ENCODE assay signal across 26 mouse cellular contexts in the genomic region with DNA sequence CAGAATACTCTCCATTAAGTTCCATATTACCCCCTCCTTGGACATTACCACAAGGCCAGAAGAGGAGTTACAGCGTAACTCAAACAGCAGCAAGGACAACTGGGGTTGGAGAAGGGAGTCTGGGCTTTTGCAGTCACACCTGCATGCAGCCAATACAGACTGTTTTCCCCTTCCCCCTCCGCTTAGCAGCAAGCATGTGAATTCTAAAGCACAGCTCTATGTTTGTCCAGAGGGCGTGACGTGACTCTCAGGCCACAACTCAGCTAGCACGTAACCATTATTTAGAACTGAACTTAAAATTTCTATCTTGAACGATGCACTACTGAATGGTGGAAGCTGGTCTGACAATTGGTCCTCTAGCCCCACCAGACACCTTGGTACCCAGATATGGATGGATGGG. TPM values are rescaled to one million over a fixed set of nuclear protein-coding genes. Genes with fewer than 3 reads are reported as not detected.
DNase-seq lines count a peak whose midpoint lies in the region; ATAC-seq and TF ChIP-seq lines count a peak whose summit lies in the region.
"Had no signal": no experiment of that assay in that cellular context is flagged by ENCODE, and none has a peak within 500 bp of the region (broad histone marks: within the 10 kb centered on the region; RNA-seq: fewer than 3 reads in every experiment).

No protein-coding gene starts in this region.

- DNase-seq in lung, embryonic 14.5 days: no peak
- DNase-seq in lung, adult 18-20 months: no peak
- peak; percentile 45 for DNase-seq in lung, postnatal 0 days (ENCODE audit: low spot score)
- DNase-seq in lung, postnatal 25 days (ENCODE audit: low spot score): no peak
- peak; percentile 57 for DNase-seq in stomach, postnatal 0 days (ENCODE audit: low spot score)
- DNase-seq in right cerebral cortex, postnatal 4 days: no peak
- no peak for DNase-seq in spleen, postnatal 14 days (ENCODE audit: low spot score in 2 of 2)
- DNase-seq: adrenal gland, adult 8-10 months; adrenal gland, postnatal 14 days; adrenal gland, postnatal 36 days; B cell, adult 2 months; cerebellum, adult 11-12 months; cerebellum, adult 2 months; cerebellum, adult 9-10 months; cerebellum, postnatal 10 days; cerebellum, postnatal 25 days had no signal

- 0 out of 2 replicates have a peak overlapping the region, but pooled peaks have one; percentile 2 for H3K27ac ChIP-seq in lung, embryonic 14.5 days (ENCODE audit: low read depth)
- no peak overlapping the region for H3K27ac ChIP-seq in lung, postnatal 0 days (ENCODE audit: low read length)
- H3K27ac ChIP-seq in stomach, embryonic 15.5 days: peak overlapping the region; percentile 54; the same call in 1 of the 2 replicates
- peak overlapping the region; percentile 41; the same call in 1 of the 2 replicates for H3K27ac ChIP-seq in stomach, postnatal 0 days (replicated peaks)
- H3K27ac ChIP-seq: embryonic facial prominence, embryonic 10.5 days; embryonic facial prominence, embryonic 12.5 days; forebrain, embryonic 13.5 days had no signal

- no peak overlapping the region for H3K4me3 ChIP-seq in lung, embryonic 14.5 days (ENCODE audit: low read depth, low read length)
- no peak overlapping the region for H3K4me3 ChIP-seq in lung, postnatal 0 days (ENCODE audit: low read depth, low read length)
- no peak overlapping the region for H3K4me3 ChIP-seq in stomach, embryonic 15.5 days (replicated peaks)
- H3K4me3 ChIP-seq in stomach, postnatal 0 days (ENCODE audit: low read depth, low read length): no peak overlapping the region
- H3K4me3 ChIP-seq: embryonic facial prominence, embryonic 10.5 days; embryonic facial prominence, embryonic 12.5 days; forebrain, embryonic 13.5 days had no signal

- no peaks in the 10 kb centered on the region for H3K36me3 ChIP-seq in lung, embryonic 14.5 days (ENCODE audit: insufficient read depth)
- no peaks in the 10 kb centered on the region for H3K36me3 ChIP-seq in lung, postnatal 0 days (ENCODE audit: insufficient read depth, low read length)
- H3K36me3 ChIP-seq in stomach, embryonic 15.5 days: no peaks in the 10 kb centered on the region
- H3K36me3 ChIP-seq in stomach, postnatal 0 days (ENCODE audit: control insufficient read depth, insufficient read depth, low read length): no peaks in the 10 kb centered on the region
- H3K36me3 ChIP-seq: embryonic facial prominence, embryonic 10.5 days; embryonic facial prominence, embryonic 12.5 days; G1E had no signal

- TF ChIP-seq CTCF in lung, embryonic 14.5 days (IDR thresholded peaks at IDR 0.05; ENCODE audit: low read depth): no peak
- TF ChIP-seq CTCF in lung, postnatal 0 days (IDR thresholded peaks at IDR 0.05): no peak
- TF ChIP-seq CTCF in stomach, postnatal 0 days (IDR thresholded peaks at IDR 0.05; ENCODE audit: low read depth): no peak

- ATAC-seq in lung, embryonic 14.5 days (ENCODE audit: insufficient read depth): no peak
- no peak for ATAC-seq in lung, postnatal 0 days
- 0 out of 2 replicates have a peak, but pooled peaks have one; percentile 25 for ATAC-seq in stomach, embryonic 15.5 days (ENCODE audit: insufficient read depth, low FRiP score, low read depth)
- peak; percentile 47 for ATAC-seq in stomach, postnatal 0 days (ENCODE audit: low FRiP score, low TSS enrichment)
- ATAC-seq: activated CD4-positive, CD25-positive, alpha-beta regulatory T cell, adult 4 months; CD4-positive, CD25-positive, alpha-beta regulatory T cell, adult 4 months; forebrain, embryonic 13.5 days; Patski had no signal

- peaks cover 11% of the 10 kb centered on the region; the same call in 1 of the 2 replicates for H3K4me1 ChIP-seq in lung, embryonic 14.5 days (ENCODE audit: insufficient read depth)
- H3K4me1 ChIP-seq in lung, postnatal 0 days (ENCODE audit: insufficient read depth, low read depth, low read length): no peaks in the 10 kb centered on the region; the same call in 1 of the 2 replicates
- H3K4me1 ChIP-seq in stomach, embryonic 15.5 days: peaks cover 15% of the 10 kb centered on the region
- 0 out of 2 replicates have a peak, but pooled peaks cover 2% of the 10 kb centered on the region for H3K4me1 ChIP-seq in stomach, postnatal 0 days (replicated peaks; ENCODE audit: control insufficient read depth, insufficient read depth)

- no peaks in the 10 kb centered on the region for H3K9me3 ChIP-seq in lung, embryonic 14.5 days (ENCODE audit: low read depth, low read length)
- no peaks in the 10 kb centered on the region for H3K9me3 ChIP-seq in lung, postnatal 0 days (ENCODE audit: low read length)
- no peaks in the 10 kb centered on the region for H3K9me3 ChIP-seq in stomach, embryonic 15.5 days
- no peaks in the 10 kb centered on the region for H3K9me3 ChIP-seq in stomach, postnatal 0 days (ENCODE audit: control insufficient read depth, low read length)
- H3K9me3 ChIP-seq: embryonic facial prominence, embryonic 10.5 days; embryonic facial prominence, embryonic 12.5 days; forebrain, embryonic 13.5 days; G1E had no signal

- H3K9ac ChIP-seq in lung, embryonic 14.5 days: no peak overlapping the region
- no peak overlapping the region for H3K9ac ChIP-seq in lung, postnatal 0 days (replicated peaks; ENCODE audit: low read depth)
- no peak overlapping the region for H3K9ac ChIP-seq in stomach, embryonic 15.5 days
- no peak overlapping the region for H3K9ac ChIP-seq in stomach, postnatal 0 days (ENCODE audit: low read length)
- H3K9ac ChIP-seq: embryonic facial prominence, embryonic 12.5 days; forebrain, embryonic 13.5 days had no signal

- H3K4me2 ChIP-seq in lung, embryonic 14.5 days: no peak overlapping the region
- no peak overlapping the region for H3K4me2 ChIP-seq in lung, postnatal 0 days (replicated peaks; ENCODE audit: low read depth, low read length)
- no peak overlapping the region for H3K4me2 ChIP-seq in stomach, embryonic 15.5 days
- H3K4me2 ChIP-seq in stomach, postnatal 0 days (replicated peaks; ENCODE audit: low read depth): no peak overlapping the region
- H3K4me2 ChIP-seq: embryonic facial prominence, embryonic 12.5 days; forebrain, embryonic 13.5 days had no signal

- 72% methylated on average over 6 of the region's 6 CpGs for WGBS in lung, embryonic 14.5 days
- WGBS in lung, postnatal 0 days: 55% methylated on average over 6 of the region's 6 CpGs
- 77% methylated on average over 6 of the region's 6 CpGs for WGBS in stomach, embryonic 15.5 days
- WGBS in stomach, postnatal 0 days: 67% methylated on average over 6 of the region's 6 CpGs

- TF ChIP-seq EP300 in lung, postnatal 0 days (IDR thresholded peaks at IDR 0.05): no peak
- TF ChIP-seq EP300 in stomach, postnatal 0 days (optimal IDR thresholded peaks at IDR 0.05): no peak

- H3K27me3 ChIP-seq in lung, embryonic 14.5 days (ENCODE audit: insufficient read depth, low read length): no peaks in the 10 kb centered on the region
- no peaks in the 10 kb centered on the region for H3K27me3 ChIP-seq in lung, postnatal 0 days (replicated peaks; ENCODE audit: insufficient read depth, low read length)
- H3K27me3 ChIP-seq in stomach, embryonic 15.5 days (replicated peaks): no peaks in the 10 kb centered on the region
- H3K27me3 ChIP-seq in stomach, postnatal 0 days (ENCODE audit: control insufficient read depth, insufficient read depth, low read length): no peaks in the 10 kb centered on the region
- H3K27me3 ChIP-seq: CH12.LX; forebrain, embryonic 13.5 days; Patski had no signal

RNA-seq across cellular contexts. Expression of a gene that starts 54.4 kb away (rescaled TPM):
- 0.43 and 3.6 TPM in 2 replicates for polyA plus RNA-seq in lung, embryonic 14.5 days (2014; fragmentation: Nextera tagmentation; extraction: Ambion mirVana)
- polyA plus RNA-seq in lung, postnatal 0 days (2015; fragmentation: Nextera tagmentation; extraction: Ambion mirVana): 7.0 and 9.0 TPM in 2 replicates
- 1.7 and 3.5 TPM in 2 replicates for polyA plus RNA-seq in stomach, embryonic 15.5 days (2015; fragmentation: Nextera tagmentation; extraction: Ambion mirVana)
- polyA plus RNA-seq in stomach, postnatal 0 days (2015; fragmentation: Nextera tagmentation; extraction: Ambion mirVana): 2.5 and 2.6 TPM in 2 replicates
- polyA plus RNA-seq: activated CD4-positive, CD25-positive, alpha-beta regulatory T cell, adult 4 months; CD4-positive, CD25-positive, alpha-beta regulatory T cell, adult 4 months; forebrain, embryonic 11.5 days; G1E had no signal

Comparison
In these comparisons a context has a peak if more than half of its experiments do, and no peak if none do; other contexts are left out.
1. DNase-seq: peak in lung, postnatal 0 days (single experiment) and stomach, postnatal 0 days (single experiment); none in lung, embryonic 14.5 days (single experiment), lung, adult 18-20 months (0 of 2), lung, postnatal 25 days (single experiment), right cerebral cortex, postnatal 4 days (single experiment) and spleen, postnatal 14 days (0 of 2).
2. ATAC-seq: peak in stomach, embryonic 15.5 days (single experiment) and stomach, postnatal 0 days (single experiment); none in lung, embryonic 14.5 days (single experiment) and lung, postnatal 0 days (single experiment).